Comparison of ENCODE assay signal across 8 mouse cellular contexts in the genomic region with DNA sequence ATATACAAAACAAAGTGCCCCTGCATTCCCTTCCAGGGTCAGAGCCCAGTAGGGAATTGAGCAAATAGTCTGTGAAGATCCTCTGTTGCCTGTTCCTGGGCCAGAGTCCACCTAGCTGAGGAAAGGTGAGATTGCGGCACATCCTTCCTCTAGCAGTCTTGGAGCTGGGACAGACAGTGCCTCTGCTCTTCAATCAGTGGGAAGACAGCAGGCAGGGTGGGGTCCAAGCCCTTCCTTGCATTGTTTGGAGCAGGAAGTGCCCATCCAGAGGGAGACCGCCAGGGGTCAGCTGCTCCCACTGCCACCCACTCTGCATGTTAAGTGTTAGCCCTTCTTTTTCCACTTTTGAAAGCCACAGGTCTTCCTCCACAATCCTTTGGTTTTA. TPM values are rescaled to one million over a fixed set of nuclear protein-coding genes. Genes with fewer than 3 reads are reported as not detected.
DNase-seq lines count a peak whose midpoint lies in the region; ATAC-seq and TF ChIP-seq lines count a peak whose summit lies in the region.

No protein-coding gene starts in this region.

- no peak overlapping the region for H3K9ac ChIP-seq in midbrain, embryonic 13.5 days (replicated peaks)

- no peak for DNase-seq in layer of hippocampus, adult 2 months (ENCODE audit: low spot score in 2 of 2)
- no peak for DNase-seq in layer of hippocampus, postnatal 36 days
- DNase-seq in heart, postnatal 10 days: peak; percentile 61 to 67
- DNase-seq in kidney, postnatal 36 days: peak; percentile 69 to 84
- no peak for DNase-seq in urinary bladder, postnatal 4 days (ENCODE audit: low spot score in 2 of 2)
- DNase-seq in right cerebral cortex, postnatal 14 days: no peak
- DNase-seq in spleen, postnatal 14 days (ENCODE audit: low spot score in 2 of 2): no peak

- no peaks in the 10 kb centered on the region for H3K27me3 ChIP-seq in midbrain, embryonic 13.5 days

- peaks cover 96% of the 10 kb centered on the region for H3K36me3 ChIP-seq in midbrain, embryonic 13.5 days

- no peaks in the 10 kb centered on the region for H3K9me3 ChIP-seq in midbrain, embryonic 13.5 days

- intact Hi-C loops in heart, postnatal 10 days (cut with DNase I): loop anchor here (1.0 kb wide), 2 partner anchors 16 to 53 kb away; a partner anchor contains a TSS

- peak overlapping the region; percentile 65 for H3K27ac ChIP-seq in layer of hippocampus, adult 2 months
- H3K27ac ChIP-seq in midbrain, embryonic 13.5 days: peak overlapping the region; percentile 88

- H3K4me2 ChIP-seq in midbrain, embryonic 13.5 days (replicated peaks): no peak overlapping the region

- peak; percentile 34 for ATAC-seq in midbrain, embryonic 13.5 days

- no peak for TF ChIP-seq CTCF in layer of hippocampus, adult 2 months (conservative IDR thresholded peaks at IDR 0.05)

- H3K4me3 ChIP-seq in layer of hippocampus, adult 2 months: no peak overlapping the region
- no peak overlapping the region for H3K4me3 ChIP-seq in midbrain, embryonic 13.5 days (replicated peaks)

- H3K4me1 ChIP-seq in midbrain, embryonic 13.5 days (replicated peaks): no peaks in the 10 kb centered on the region

- WGBS in midbrain, embryonic 13.5 days: 82% methylated on average over 2 of the region's 2 CpGs

RNA-seq across cellular contexts. Expression of a gene that starts 21.6 kb away (rescaled TPM):
- 1 to 10 TPM; 1.2 to 1.9 TPM for total RNA-seq in layer of hippocampus, adult 2 months (2021)
- 1 to 10 TPM; 1.1 to 1.6 TPM for total RNA-seq in layer of hippocampus, postnatal 36 days (2021)
- under 1 TPM; 0.14 to 0.15 TPM for total RNA-seq in heart, postnatal 10 days (2021)
- polyA plus RNA-seq in midbrain, embryonic 13.5 days (2015; fragmentation: Nextera tagmentation; extraction: Ambion mirVana): 0.35 TPM in 2 replicates

RNA-seq across cellular contexts. Expression of a gene that starts 22.4 kb away (rescaled TPM):
- 100 to 1,000 TPM; 114 to 119 TPM for total RNA-seq in layer of hippocampus, adult 2 months (2021)
- total RNA-seq in layer of hippocampus, postnatal 36 days (2021): 10 to 100 TPM; 96.8 to 98.3 TPM
- 10 to 100 TPM; 30.5 to 38.7 TPM for total RNA-seq in heart, postnatal 10 days (2021)
- 115 and 125 TPM in 2 replicates for polyA plus RNA-seq in midbrain, embryonic 13.5 days (2015; fragmentation: Nextera tagmentation; extraction: Ambion mirVana)

RNA-seq across cellular contexts. Expression of a gene that starts 53.0 kb away (rescaled TPM):
- total RNA-seq in layer of hippocampus, adult 2 months (2021): 1 to 10 TPM; 9.0 to 9.7 TPM
- total RNA-seq in layer of hippocampus, postnatal 36 days (2021): 1 to 10 TPM; 9.2 to 10.0 TPM
- total RNA-seq in heart, postnatal 10 days (2021): 10 to 100 TPM; 40.3 to 43.0 TPM
- polyA plus RNA-seq in midbrain, embryonic 13.5 days (2015; fragmentation: Nextera tagmentation; extraction: Ambion mirVana): 8.5 and 8.7 TPM in 2 replicates

Comparison
In these comparisons a context has a peak if more than half of its experiments do, and no peak if none do; other contexts are left out.
1. DNase-seq: peak in heart, postnatal 10 days (2 of 2) and kidney, postnatal 36 days (2 of 2); none in layer of hippocampus, adult 2 months (0 of 2), layer of hippocampus, postnatal 36 days (0 of 2), urinary bladder, postnatal 4 days (0 of 2), right cerebral cortex, postnatal 14 days (single experiment) and spleen, postnatal 14 days (0 of 2).